Mouse (Mus musculus) heart, adult 8-10 months (tissue): ENCODE results near the gene Vmn1r178. TPM values are rescaled to one million over a fixed set of nuclear protein-coding genes. Genes with fewer than 3 reads are reported as not detected.
"Not testable (repeated sequence)": the region's sequence is repeated elsewhere in the genome, so short reads cannot be mapped to it uniquely, and the experiment has no call there.

ENCODE experiments used
- DNase-seq: peaks from one replicate; pipeline ENCODE4 v3.0.0; 2022; ENCODE audit warnings: low spot score
- total RNA-seq, 4 experiments: library from RNA; stranded (reverse); gene quantifications; 2 replicates each; pipeline ENCODE4 v1.2.4; 2022

Gene Vmn1r178
- not detected for total RNA-seq

DNA sequence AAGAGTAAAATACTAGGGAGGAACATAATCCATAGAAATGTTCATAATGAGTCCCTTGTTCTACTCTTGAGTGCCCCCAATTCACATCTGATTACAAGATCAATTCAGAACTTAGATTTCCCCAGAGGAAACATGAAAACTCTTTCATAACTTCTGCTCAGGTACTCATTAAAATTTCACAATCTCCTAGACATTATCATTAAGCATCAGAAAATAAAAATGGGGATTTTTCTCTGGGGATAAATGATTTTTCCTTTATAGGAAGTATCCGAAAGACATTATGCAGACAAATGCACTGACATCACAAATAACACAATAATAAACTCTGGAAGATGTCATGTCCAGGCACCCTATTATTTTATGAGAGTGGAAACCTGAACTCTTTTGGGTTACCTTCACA is at the start of gene Vmn1r178:
Gene Vmn1r178, plus strand, starts transcription at position 301 of the 400 bp plus-strand sequence.
- no peak for DNase-seq

DNA sequence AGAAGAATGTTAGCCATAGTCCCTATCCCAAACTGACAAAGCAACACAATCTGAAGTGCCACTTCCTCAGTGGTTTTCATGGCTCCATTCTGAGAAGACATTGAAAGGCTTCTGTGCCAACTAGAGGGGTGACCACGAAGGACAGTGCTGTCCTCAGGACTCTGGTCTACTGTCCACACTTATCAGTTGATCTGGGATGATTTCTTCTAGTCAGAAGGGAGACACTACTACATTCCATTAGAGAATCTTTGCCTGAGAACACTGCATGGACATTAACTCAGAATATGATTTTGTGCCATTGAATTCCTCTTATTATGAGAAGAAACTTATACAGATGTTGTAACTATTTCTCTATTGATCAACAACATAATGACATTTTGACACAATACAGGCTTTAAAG is 25.5 kb upstream of the Vmn1r178 start, which contains the start of gene Vmn1r177:
Gene Vmn1r177, minus strand, starts transcription at position 101 of the 400 bp plus-strand sequence.
- not testable (repeated sequence) for DNase-seq

DNA sequence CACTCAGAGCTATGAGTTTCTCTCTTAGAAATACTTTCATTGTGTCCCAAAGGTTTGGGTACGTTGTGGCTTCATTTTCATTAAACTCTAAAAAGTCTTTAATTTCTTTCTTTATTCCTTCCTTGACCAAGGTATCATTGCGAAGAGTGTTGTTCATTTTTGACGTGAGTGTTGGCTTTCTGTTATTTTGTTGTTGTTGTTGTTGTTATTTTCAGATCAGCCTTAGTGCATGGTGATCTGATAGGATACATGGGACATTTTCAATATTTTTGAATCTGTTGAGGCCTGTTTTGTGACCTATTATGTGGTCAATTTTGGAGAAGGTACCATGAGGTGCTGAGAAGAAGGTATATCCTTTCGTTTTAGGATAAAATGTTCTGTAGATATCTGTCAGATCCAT is 14.9 kb upstream of the Vmn1r178 start:
- not testable (repeated sequence) for DNase-seq

DNA sequence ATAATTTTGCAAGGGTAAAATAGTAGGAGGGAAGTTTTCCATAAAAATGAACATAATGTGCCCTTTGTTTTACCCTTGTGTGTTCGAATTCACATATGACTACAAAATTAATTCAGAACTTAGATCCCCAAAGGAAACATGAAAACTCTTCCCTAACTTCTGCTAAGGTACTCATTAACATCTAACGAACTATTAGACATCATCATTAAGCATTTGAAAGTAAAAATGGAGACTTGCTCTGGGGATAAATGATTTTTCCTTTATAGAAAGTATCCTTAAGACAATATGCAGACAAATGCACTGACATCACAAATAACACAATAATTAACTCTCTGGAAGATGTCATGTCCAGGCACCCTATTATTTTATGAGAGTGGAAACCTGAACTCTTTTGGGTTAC is 34.9 kb downstream of the Vmn1r178 start, which contains the start of gene Vmn1r179:
Gene Vmn1r179, plus strand, starts transcription at position 301 of the 400 bp plus-strand sequence.
- DNase-seq = no peak

Other genes starting within 250 kb of the Vmn1r178 start
- gene Vmn1r172, start 233.7 kb upstream of the Vmn1r178 start, total RNA-seq = not detected
- not detected for gene Vmn1r173, start 191.3 kb upstream of the Vmn1r178 start, total RNA-seq
- not detected for gene Vmn1r174, start 139.7 kb upstream of the Vmn1r178 start, total RNA-seq
- not detected for gene Vmn1r175, start 81.4 kb upstream of the Vmn1r178 start, total RNA-seq
- gene Vmn1r176, start 54.6 kb upstream of the Vmn1r178 start, total RNA-seq = not detected
- not detected for gene Vmn1r177, start 25.6 kb upstream of the Vmn1r178 start, total RNA-seq
- gene Vmn1r179, start 35.0 kb downstream of the Vmn1r178 start, total RNA-seq = not detected
- not detected for gene Vmn1r180, start 58.6 kb downstream of the Vmn1r178 start, total RNA-seq
- gene Vmn1r181, start 82.6 kb downstream of the Vmn1r178 start, total RNA-seq = not detected
- gene V1rd19, start 109.7 kb downstream of the Vmn1r178 start, total RNA-seq = not detected
- not detected for gene Vmn1r183, start 161.2 kb downstream of the Vmn1r178 start, total RNA-seq
- 10 to 100 TPM; 12.7 to 16.9 (median 16.1) TPM for gene Zfp180, start 189.9 kb downstream of the Vmn1r178 start, total RNA-seq
- gene Zfp112, start 220.3 kb downstream of the Vmn1r178 start, total RNA-seq = 1 to 10 TPM; 2.8 to 3.9 (median 3.2) TPM
- 1 to 10 TPM; 4.0 to 5.5 (median 4.5) TPM for gene Zfp235, start 242.2 kb downstream of the Vmn1r178 start, total RNA-seq